Mouse (Mus musculus): ENCODE results near the gene Prss57. TPM values are rescaled to one million over a fixed set of nuclear protein-coding genes. Genes with fewer than 3 reads are reported as not detected.

Prss57 gene
- polyA plus RNA-seq, 1 experiment from 2014 or later = 7.1 TPM

DNA sequence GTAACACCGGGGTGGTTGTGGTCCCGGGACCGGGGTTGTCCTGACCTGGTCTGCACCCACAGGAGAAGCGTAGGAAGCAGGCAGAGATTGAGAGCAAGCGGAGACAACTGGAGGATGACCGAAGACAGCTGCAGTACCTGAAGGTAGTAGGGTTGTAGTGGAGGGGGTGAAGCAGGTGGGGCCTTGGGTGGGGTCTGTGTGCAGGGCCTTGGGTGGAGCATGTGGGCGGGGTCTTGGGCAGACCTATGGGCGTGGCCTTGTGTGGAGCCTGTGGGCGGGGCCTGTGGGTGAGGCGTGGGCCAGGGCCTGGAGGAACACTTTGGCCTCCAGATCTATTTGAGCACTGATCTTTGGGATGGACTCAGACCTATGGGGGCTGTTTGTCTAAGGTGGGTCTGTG is 16.2 kb upstream of the Prss57 start:
- H3K4me3 ChIP-seq (replicated peaks) = no peak overlapping the region
- H3K4me1 ChIP-seq (replicated peaks) = peaks cover 56% of the 10 kb centered on the region
- no peak overlapping the region for H3K27ac ChIP-seq (replicated peaks)
- no peaks in the 10 kb centered on the region for H3K9me3 ChIP-seq (replicated peaks)
- H3K9ac ChIP-seq = no peak overlapping the region
- H3K4me2 ChIP-seq = no peak overlapping the region
- WGBS (ENCODE audit: insufficient replicate concordance) = 54% methylated on average over 10 of the region's 10 CpGs
- H3K27me3 ChIP-seq = no peaks in the 10 kb centered on the region
- no peak for ATAC-seq (ENCODE audit: insufficient read depth)
- no peaks in the 10 kb centered on the region for H3K36me3 ChIP-seq (replicated peaks)

DNA sequence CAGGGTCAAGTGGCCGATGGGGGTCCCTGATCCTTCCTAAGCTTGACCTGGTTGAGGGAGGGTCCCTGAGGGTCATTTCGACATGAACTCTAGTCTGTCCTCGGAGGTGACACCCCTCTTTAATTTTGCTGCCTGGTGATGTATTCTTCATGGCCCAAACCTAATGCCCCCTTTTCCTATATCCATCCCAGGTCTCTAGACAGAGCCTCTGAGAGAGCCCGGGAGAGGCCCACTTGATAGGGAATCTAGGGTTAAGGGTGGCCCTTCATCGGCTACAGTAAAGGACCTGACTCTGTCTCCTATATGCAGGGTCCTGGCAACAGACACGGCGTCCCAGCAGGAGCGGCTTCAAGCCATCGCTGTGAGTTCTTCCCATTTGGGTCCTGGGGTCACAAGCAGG is 15.6 kb upstream of the Prss57 start:
- Histone ChIP-seq H3K4me2 (no peak overlapping the region), H3K4me1 (replicated peaks) (peaks cover 57% of the 10 kb centered on the region), H3K27ac (replicated peaks) (no peak overlapping the region), H3K9ac (no peak overlapping the region), H3K27me3 (no peaks in the 10 kb centered on the region), H3K36me3 (replicated peaks) (no peaks in the 10 kb centered on the region), H3K4me3 (replicated peaks) (no peak overlapping the region), H3K9me3 (replicated peaks) (no peaks in the 10 kb centered on the region)
- ATAC-seq (ENCODE audit: insufficient read depth) = no peak
- WGBS (ENCODE audit: insufficient replicate concordance) = 70% methylated on average over 9 of the region's 9 CpGs

DNA sequence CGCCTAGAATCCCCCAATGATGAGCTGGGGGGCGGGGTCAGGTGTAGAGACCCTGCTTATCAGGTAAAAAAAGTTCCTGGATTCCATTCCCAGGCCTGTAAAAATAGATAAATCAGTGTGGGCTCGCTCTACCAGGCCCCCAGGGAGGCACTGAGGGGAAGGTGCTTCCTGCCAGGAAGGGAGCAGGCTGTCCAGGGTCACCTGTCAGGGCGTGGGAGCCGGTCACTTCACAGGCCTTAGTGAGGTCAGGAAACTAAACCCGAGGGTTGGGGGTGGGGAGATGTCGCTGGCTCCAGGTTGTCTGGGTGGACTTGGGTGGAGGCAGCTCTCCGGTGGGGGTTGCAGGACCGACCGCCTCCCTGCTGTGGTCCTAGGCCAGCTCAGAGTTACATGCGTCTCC is 14.9 kb upstream of the Prss57 start:
- no peak overlapping the region for H3K27ac ChIP-seq (replicated peaks)
- 44% methylated on average over 11 of the region's 11 CpGs for WGBS (ENCODE audit: insufficient replicate concordance)
- H3K4me2 ChIP-seq = no peak overlapping the region
- no peaks in the 10 kb centered on the region for H3K9me3 ChIP-seq (replicated peaks)
- no peaks in the 10 kb centered on the region for H3K36me3 ChIP-seq (replicated peaks)
- no peaks in the 10 kb centered on the region for H3K27me3 ChIP-seq
- no peak overlapping the region for H3K4me3 ChIP-seq (replicated peaks)
- H3K9ac ChIP-seq = no peak overlapping the region
- H3K4me1 ChIP-seq (replicated peaks) = peaks cover 58% of the 10 kb centered on the region
- no peak for ATAC-seq (ENCODE audit: insufficient read depth)

DNA sequence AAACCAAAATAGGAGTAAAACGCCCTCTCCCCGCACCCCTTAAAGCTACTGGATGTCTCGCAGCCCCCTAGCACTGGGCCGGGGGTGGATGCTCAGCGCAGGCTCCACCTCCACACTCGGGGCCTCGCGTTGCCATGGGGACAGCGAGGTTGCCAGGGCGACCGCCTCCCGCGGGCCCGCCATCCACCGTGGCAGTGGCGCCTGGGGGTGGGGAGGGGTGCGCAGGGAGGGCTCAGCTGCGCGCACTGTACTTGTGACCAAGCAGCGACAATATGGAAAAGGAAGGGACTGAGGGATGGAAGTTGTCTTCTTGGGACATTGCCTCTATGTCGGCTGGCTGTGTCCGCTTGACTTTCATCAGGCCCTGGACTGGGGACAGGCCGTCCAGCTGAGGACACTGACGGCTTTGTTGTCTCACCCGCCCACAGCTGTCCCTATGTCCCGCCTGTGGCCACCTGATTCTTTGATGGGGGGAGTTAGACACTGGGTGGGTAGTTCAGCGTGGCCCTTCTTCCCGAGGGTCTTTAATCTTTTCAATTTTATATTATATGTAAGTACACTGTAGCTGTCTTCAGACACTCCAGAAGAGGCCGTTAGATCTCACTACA is 13.1 kb upstream of the Prss57 start:
- 43% methylated on average over 29 of the region's 29 CpGs for WGBS (ENCODE audit: insufficient replicate concordance)
- Histone ChIP-seq H3K36me3 (replicated peaks) (no peaks in the 10 kb centered on the region), H3K4me2 (no peak overlapping the region), H3K9ac (no peak overlapping the region), H3K27ac (replicated peaks) (0 out of 2 replicates have a peak overlapping the region, but pooled peaks have one; percentile 19), H3K9me3 (replicated peaks) (no peaks in the 10 kb centered on the region), H3K27me3 (no peaks in the 10 kb centered on the region), H3K4me1 (replicated peaks) (peaks cover 60% of the 10 kb centered on the region), H3K4me3 (replicated peaks) (no peak overlapping the region)
- no peak; the same call in 1 of the 2 replicates for ATAC-seq (ENCODE audit: insufficient read depth)

DNA sequence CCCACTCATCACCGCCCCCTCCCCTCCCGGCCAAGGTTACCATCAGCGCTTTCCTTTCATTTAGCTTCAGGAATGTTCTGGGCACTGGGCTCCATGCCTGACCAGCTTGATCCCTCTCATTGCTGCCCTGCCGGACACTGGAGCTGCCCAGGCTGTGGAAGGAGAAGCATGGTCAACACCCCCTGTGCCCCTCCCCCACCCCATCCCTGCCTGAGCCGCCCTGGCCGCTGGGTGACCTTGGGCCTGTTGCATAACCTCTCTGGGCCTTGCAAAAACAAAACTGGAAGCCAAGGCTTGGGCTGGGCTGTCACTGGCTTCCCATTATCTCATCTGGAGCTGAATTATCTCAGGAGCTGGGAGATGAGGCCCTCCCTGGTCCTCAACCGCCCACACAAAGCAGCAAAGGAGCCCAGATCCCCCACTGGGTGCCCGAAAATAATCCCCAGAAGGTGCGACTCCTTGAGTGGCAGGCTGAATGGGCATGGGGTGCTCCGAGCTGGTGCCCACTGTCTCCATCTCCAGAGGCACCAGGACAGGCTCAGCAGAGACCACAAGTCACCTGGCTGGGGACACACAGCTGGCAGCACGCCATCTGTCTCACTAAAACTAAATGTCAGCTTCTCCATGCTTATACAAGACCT is 11.7 kb upstream of the Prss57 start:
- Histone ChIP-seq H3K9me3 (replicated peaks) (no peaks in the 10 kb centered on the region), H3K4me1 (replicated peaks) (peaks cover 73% of the 10 kb centered on the region), H3K27me3 (no peaks in the 10 kb centered on the region), H3K4me3 (replicated peaks) (peak overlapping the region; percentile 24), H3K4me2 (peak overlapping the region; percentile 48), H3K27ac (replicated peaks) (peak overlapping the region; percentile 39), H3K9ac (no peak overlapping the region), H3K36me3 (replicated peaks) (no peaks in the 10 kb centered on the region)
- WGBS (ENCODE audit: insufficient replicate concordance) = 49% methylated on average over 11 of the region's 11 CpGs
- peak; percentile 53 for ATAC-seq (ENCODE audit: insufficient read depth)

DNA sequence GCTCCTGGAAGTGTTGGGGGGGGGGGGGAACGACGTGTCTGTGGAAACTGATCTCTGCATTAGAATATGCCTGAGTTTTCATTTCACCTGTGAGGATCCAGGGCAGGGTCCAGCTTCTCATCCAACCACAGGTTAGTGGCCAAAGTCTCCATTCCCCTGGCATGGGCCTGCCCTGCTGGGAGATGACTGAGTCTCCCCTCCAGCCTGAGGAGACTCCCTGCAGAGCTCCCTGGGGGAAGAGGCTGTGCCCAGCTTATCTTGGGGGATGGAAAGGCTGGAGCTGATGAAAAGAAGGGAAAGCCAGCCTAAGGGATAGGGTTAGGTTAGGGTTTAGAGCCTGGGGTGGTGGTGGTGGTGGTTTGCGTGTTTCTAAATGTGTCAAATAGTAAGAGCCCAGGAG is 11.1 kb upstream of the Prss57 start:
- no peak for ATAC-seq (ENCODE audit: insufficient read depth)
- H3K9ac ChIP-seq = no peak overlapping the region
- H3K4me2 ChIP-seq = peak overlapping the region; percentile 48

DNA sequence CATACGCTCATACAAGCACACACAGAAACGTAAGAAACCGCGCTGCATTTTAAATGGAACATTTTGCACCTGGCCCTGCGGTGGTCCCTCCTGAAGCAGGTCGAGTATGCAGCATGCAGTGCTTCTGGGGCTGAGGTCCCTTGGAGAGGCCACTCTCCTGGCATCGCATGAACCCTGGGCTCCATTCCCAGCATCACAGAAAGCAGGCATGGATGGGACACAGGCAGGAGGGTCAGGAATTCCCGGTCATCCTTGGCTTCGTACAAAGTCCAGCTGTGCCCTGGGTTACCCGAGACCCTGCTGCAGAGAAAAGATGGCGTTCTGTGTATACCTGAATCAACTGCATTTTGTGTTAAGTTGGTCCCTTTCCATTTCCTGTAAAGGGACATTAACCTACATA is 9.7 kb upstream of the Prss57 start:
- 70% methylated on average over 11 of the region's 11 CpGs for WGBS (ENCODE audit: insufficient replicate concordance)
- peaks cover 67% of the 10 kb centered on the region for H3K4me1 ChIP-seq (replicated peaks)
- H3K36me3 ChIP-seq (replicated peaks) = no peaks in the 10 kb centered on the region
- H3K27me3 ChIP-seq = no peaks in the 10 kb centered on the region
- no peak overlapping the region for H3K4me3 ChIP-seq (replicated peaks)
- H3K27ac ChIP-seq (replicated peaks) = no peak overlapping the region
- no peak for ATAC-seq (ENCODE audit: insufficient read depth)
- no peak overlapping the region for H3K9ac ChIP-seq
- H3K9me3 ChIP-seq (replicated peaks) = no peaks in the 10 kb centered on the region
- no peak overlapping the region for H3K4me2 ChIP-seq

More for the DNA sequence above, 11.1 kb upstream of the Prss57 start:
- Histone ChIP-seq H3K9me3 (replicated peaks) (no peaks in the 10 kb centered on the region), H3K4me3 (replicated peaks) (peak overlapping the region; percentile 24), H3K27ac (replicated peaks) (peak overlapping the region; percentile 39), H3K4me1 (replicated peaks) (peaks cover 73% of the 10 kb centered on the region), H3K27me3 (no peaks in the 10 kb centered on the region), H3K36me3 (replicated peaks) (no peaks in the 10 kb centered on the region)
- WGBS (ENCODE audit: insufficient replicate concordance) = 42% methylated on average over 3 of the region's 3 CpGs

DNA sequence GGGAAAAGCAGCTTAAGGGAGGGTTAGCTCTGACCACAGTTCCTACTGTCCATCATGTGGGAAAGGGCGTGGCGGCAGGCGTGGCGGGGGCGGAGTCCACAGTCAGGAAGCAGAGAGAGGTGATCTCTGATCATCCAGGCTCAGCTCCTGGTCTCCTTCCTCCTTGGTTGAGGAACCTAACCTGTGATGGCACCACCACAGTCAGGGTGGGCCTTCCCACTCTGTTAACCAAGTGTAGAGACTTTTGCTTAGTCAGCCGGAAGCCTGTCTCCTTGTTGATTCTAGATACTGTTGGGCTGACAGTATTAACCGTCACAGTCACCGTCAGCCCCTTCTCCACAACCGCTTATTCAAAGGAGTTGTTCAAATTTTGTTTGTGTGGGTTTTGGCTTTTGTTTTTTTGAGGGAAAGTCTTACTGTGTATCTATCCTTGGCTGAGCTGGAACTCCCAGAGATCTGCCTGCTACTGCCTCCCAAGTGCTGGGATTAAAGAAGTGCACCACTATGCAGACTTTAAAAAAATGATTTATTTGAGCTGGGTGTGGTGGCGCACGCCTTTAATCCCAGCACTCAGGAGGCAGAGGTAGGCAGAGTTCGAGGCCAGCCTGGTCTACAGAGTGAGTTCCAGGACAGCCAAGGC is 7.6 kb upstream of the Prss57 start:
- WGBS (ENCODE audit: insufficient replicate concordance) = 16% methylated on average over 12 of the region's 12 CpGs
- Histone ChIP-seq H3K4me1 (replicated peaks) (peaks cover 71% of the 10 kb centered on the region), H3K27ac (replicated peaks) (peak overlapping the region; percentile 38; the same call in 1 of the 2 replicates), H3K4me2 (no peak overlapping the region), H3K27me3 (peaks cover 19% of the 10 kb centered on the region), H3K36me3 (replicated peaks) (no peaks in the 10 kb centered on the region), H3K9ac (no peak overlapping the region), H3K9me3 (replicated peaks) (no peaks in the 10 kb centered on the region), H3K4me3 (replicated peaks) (no peak overlapping the region)
- no peak for ATAC-seq (ENCODE audit: insufficient read depth)

DNA sequence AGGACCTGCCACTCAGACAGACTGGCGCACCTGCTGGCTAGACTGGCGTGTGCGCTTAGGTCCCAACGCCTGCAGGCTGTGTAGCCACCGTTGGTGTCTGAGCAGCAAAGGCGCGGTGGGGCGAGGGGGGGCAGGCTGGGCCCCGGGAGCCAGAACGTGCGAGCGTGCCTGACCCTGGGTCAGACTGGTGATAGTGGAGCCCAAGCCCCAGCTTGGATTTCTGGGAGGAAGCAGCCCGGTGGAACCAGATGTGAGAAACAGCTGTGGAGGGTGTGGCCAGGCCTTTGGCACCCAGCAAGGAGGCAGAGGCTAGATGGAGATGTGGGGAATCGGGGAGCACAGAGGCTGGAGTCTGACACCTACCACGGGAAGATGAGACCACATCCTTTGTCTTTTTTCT is 6.6 kb upstream of the Prss57 start:
- H3K27ac ChIP-seq (replicated peaks) = no peak overlapping the region
- H3K27me3 ChIP-seq = peaks cover 23% of the 10 kb centered on the region
- H3K9me3 ChIP-seq (replicated peaks) = no peaks in the 10 kb centered on the region
- H3K4me2 ChIP-seq = no peak overlapping the region
- no peak for ATAC-seq (ENCODE audit: insufficient read depth)
- no peak overlapping the region for H3K4me3 ChIP-seq (replicated peaks)
- WGBS (ENCODE audit: insufficient replicate concordance) = 23% methylated on average over 15 of the region's 15 CpGs
- peaks cover 67% of the 10 kb centered on the region for H3K4me1 ChIP-seq (replicated peaks)
- no peak overlapping the region for H3K9ac ChIP-seq
- no peaks in the 10 kb centered on the region for H3K36me3 ChIP-seq (replicated peaks)

DNA sequence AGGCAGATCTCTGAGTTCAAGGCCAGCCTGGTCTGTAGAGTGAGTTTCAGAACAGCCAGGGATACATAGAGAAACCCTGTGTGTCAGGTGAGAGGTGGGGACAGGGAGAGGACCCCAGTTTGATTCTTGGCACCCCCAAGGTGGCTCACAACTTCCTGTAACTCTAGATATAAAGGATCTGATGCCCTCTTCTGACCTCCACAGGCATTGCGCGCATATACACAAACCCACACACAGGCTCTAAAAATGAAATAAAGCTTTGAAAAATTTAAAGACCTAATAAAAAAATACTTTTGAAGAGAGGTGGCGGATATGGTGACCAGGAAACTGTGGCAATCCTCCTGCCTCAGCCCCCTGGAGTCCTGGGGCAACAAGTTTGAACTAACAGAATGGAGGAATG is 5.1 kb upstream of the Prss57 start:
- H3K4me1 ChIP-seq (replicated peaks) = peaks cover 57% of the 10 kb centered on the region
- no peaks in the 10 kb centered on the region for H3K36me3 ChIP-seq (replicated peaks)
- H3K9me3 ChIP-seq (replicated peaks) = no peaks in the 10 kb centered on the region
- 80% methylated on average over 3 of the region's 3 CpGs for WGBS (ENCODE audit: insufficient replicate concordance)
- no peak for ATAC-seq (ENCODE audit: insufficient read depth)
- H3K27ac ChIP-seq (replicated peaks) = no peak overlapping the region
- H3K27me3 ChIP-seq = peaks cover 23% of the 10 kb centered on the region
- no peak overlapping the region for H3K4me3 ChIP-seq (replicated peaks)
- no peak overlapping the region for H3K4me2 ChIP-seq
- H3K9ac ChIP-seq = no peak overlapping the region

DNA sequence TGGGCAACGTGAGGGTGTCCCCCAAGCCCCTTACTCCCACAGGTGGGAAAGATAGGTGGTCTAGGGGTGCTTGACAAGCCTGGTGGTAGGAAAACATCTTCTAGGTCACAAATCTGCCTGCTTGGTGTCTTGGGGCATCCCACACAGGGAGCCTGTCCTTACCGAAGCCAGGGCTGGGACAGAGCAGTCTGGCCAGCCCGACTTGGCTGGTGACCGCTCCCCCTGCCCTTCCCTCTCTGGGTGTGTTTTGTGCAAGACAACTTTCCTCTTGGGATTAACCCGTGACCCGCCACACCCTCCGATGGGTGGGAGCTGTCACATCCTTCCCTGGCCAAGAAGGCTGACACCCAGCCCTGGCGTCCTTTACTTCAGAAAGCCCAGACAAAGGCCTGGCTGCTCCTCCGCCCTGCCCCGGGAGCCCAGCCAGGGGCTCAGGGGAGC is 3.8 kb upstream of the Prss57 start:
- Histone ChIP-seq H3K4me2 (peak overlapping the region; percentile 85), H3K36me3 (replicated peaks) (no peaks in the 10 kb centered on the region), H3K4me3 (replicated peaks) (peak overlapping the region; percentile 64), H3K27me3 (peaks cover 23% of the 10 kb centered on the region), H3K4me1 (replicated peaks) (peaks cover 56% of the 10 kb centered on the region), H3K27ac (replicated peaks) (0 out of 2 replicates have a peak overlapping the region, but pooled peaks have one; percentile 14), H3K9me3 (replicated peaks) (no peaks in the 10 kb centered on the region), H3K9ac (no peak overlapping the region)
- no peak for ATAC-seq (ENCODE audit: insufficient read depth)
- WGBS (ENCODE audit: insufficient replicate concordance) = 21% methylated on average over 10 of the region's 10 CpGs
